Mouse (Mus musculus): ENCODE data around the gene Stam2. TPM values are rescaled to one million over a fixed set of nuclear protein-coding genes. Genes with fewer than 3 reads are reported as not detected.

The Stam2 gene
- polyA plus RNA-seq, 1 experiment from 2014 or later: 34.5 TPM

DNA sequence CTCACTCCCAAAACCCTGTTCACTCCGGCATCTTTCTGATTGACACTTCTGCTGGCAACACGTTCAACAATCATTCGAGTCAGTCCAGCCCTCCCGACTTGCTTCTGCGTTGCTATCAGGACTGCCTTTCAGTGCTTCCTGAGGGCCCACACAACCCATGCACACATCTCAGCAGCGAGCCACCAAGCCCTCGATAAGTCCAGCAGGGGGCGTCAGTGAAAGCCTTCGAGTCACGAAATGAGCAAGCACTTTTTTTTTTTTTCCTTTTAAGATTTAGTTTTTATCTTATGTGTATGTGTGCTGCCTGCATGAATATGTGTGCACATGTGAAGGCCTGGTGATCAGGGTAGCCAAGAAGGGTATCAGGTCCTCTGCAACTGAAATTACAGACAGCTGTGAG, 16.5 kb upstream of the Stam2 start:
- ATAC-seq (ENCODE audit: low read depth): 0 out of 2 replicates have a peak, but pooled peaks have one; percentile 36
- Histone ChIP-seq H3K4me2 (no peak overlapping the region), H3K9me3 (no peaks in the 10 kb centered on the region), H3K9ac (no peak overlapping the region), H3K4me1 (replicated peaks) (no peaks in the 10 kb centered on the region; the same call in 1 of the 2 replicates), H3K27me3 (no peaks in the 10 kb centered on the region), H3K4me3 (no peak overlapping the region), H3K36me3 (no peaks in the 10 kb centered on the region), H3K27ac (replicated peaks) (no peak overlapping the region)
- 38% methylated on average over 10 of the region's 10 CpGs for WGBS

- ATAC-seq (ENCODE audit: low read depth): no peak
- no peaks in the 10 kb centered on the region for H3K27me3 ChIP-seq
- H3K27ac ChIP-seq (replicated peaks): no peak overlapping the region
- H3K4me2 ChIP-seq: no peak overlapping the region
- 14% methylated on average over 3 of the region's 3 CpGs for WGBS
- H3K4me1 ChIP-seq (replicated peaks): no peaks in the 10 kb centered on the region; the same call in 1 of the 2 replicates
- H3K9ac ChIP-seq: no peak overlapping the region
- no peak overlapping the region for H3K4me3 ChIP-seq
- no peaks in the 10 kb centered on the region for H3K36me3 ChIP-seq
- no peaks in the 10 kb centered on the region for H3K9me3 ChIP-seq
Observed at GRCm38 (mm10) chr2:52756691-52757090, 14.6 kb upstream of the Stam2 start.

GRCm38 (mm10) chr2:52753573-52754317, 11.7 kb upstream of the Stam2 start:
- no peak for ATAC-seq (ENCODE audit: low read depth)
- H3K9me3 ChIP-seq: no peaks in the 10 kb centered on the region
- no peak overlapping the region for H3K9ac ChIP-seq
- H3K27me3 ChIP-seq: no peaks in the 10 kb centered on the region
- H3K27ac ChIP-seq (replicated peaks): no peak overlapping the region
- WGBS: 26% methylated on average over 3 of the region's 3 CpGs
- no peaks in the 10 kb centered on the region; the same call in 1 of the 2 replicates for H3K4me1 ChIP-seq (replicated peaks)
- H3K4me3 ChIP-seq: no peak overlapping the region
- no peak overlapping the region for H3K4me2 ChIP-seq
- H3K36me3 ChIP-seq: no peaks in the 10 kb centered on the region

- Histone ChIP-seq H3K9ac (no peak overlapping the region), H3K4me1 (replicated peaks) (peaks cover 18% of the 10 kb centered on the region), H3K4me2 (no peak overlapping the region), H3K4me3 (no peak overlapping the region), H3K27ac (replicated peaks) (no peak overlapping the region), H3K36me3 (0 out of 2 replicates have a peak, but pooled peaks cover 2% of the 10 kb centered on the region), H3K27me3 (no peaks in the 10 kb centered on the region), H3K9me3 (no peaks in the 10 kb centered on the region)
- no peak for ATAC-seq (ENCODE audit: low read depth)
Observed at GRCm38 (mm10) chr2:52744099-52744498, 2.0 kb upstream of the Stam2 start.

GRCm38 (mm10) chr2:52741681-52742255, 313 bp downstream of the Stam2 start:
- WGBS: under 1% methylated on average over 54 of the region's 54 CpGs
- H3K27ac ChIP-seq (replicated peaks): peak overlapping the region; percentile 93
- H3K9me3 ChIP-seq: no peaks in the 10 kb centered on the region
- H3K4me2 ChIP-seq: peak overlapping the region; percentile 58
- peak overlapping the region; percentile 79 for H3K9ac ChIP-seq
- ATAC-seq (ENCODE audit: low read depth): peak; percentile 92
- 0 out of 2 replicates have a peak, but pooled peaks cover 4% of the 10 kb centered on the region for H3K36me3 ChIP-seq
- H3K4me3 ChIP-seq: peak overlapping the region; percentile 78
- no peaks in the 10 kb centered on the region for H3K27me3 ChIP-seq
- H3K4me1 ChIP-seq (replicated peaks): peaks cover 18% of the 10 kb centered on the region

- no peaks in the 10 kb centered on the region for H3K9me3 ChIP-seq
- WGBS: 82% methylated on average over 4 of the region's 4 CpGs
- H3K4me1 ChIP-seq (replicated peaks): peaks cover 18% of the 10 kb centered on the region
- H3K4me2 ChIP-seq: peak overlapping the region; percentile 58; the same call in 1 of the 2 replicates
- H3K9ac ChIP-seq: no peak overlapping the region
- no peak overlapping the region for H3K4me3 ChIP-seq
- no peak overlapping the region for H3K27ac ChIP-seq (replicated peaks)
- H3K27me3 ChIP-seq: no peaks in the 10 kb centered on the region
- ATAC-seq (ENCODE audit: low read depth): no peak
- H3K36me3 ChIP-seq: 0 out of 2 replicates have a peak, but pooled peaks cover 6% of the 10 kb centered on the region
Observed at GRCm38 (mm10) chr2:52740596-52740995, 1.5 kb downstream of the Stam2 start.

DNA sequence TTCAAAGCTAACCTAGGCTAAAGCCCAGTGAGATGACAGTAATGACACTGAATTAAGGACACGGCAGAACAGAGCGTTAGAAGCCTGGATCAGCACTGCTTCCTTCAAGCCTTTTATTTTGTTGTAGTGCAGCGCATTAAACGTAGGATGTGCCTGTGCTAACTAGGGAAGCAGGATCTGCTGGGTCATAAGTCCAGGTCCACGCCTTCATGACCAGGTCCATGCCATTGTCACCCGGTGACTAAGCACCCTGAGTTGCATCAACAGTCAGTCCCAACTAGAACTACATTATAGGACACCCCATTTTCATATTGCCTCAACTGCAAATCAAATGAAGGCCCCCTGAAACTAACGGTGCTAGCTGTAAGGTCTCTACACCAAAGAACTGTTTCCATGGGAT, 7.6 kb downstream of the Stam2 start:
- WGBS: 97% methylated on average over 7 of the region's 7 CpGs
- H3K27ac ChIP-seq (replicated peaks): no peak overlapping the region
- no peaks in the 10 kb centered on the region for H3K27me3 ChIP-seq
- no peak for ATAC-seq (ENCODE audit: low read depth)
- 0 out of 2 replicates have a peak, but pooled peaks cover 12% of the 10 kb centered on the region for H3K36me3 ChIP-seq
- H3K9ac ChIP-seq: no peak overlapping the region
- no peak overlapping the region for H3K4me3 ChIP-seq
- H3K4me2 ChIP-seq: no peak overlapping the region
- peaks cover 6% of the 10 kb centered on the region; the same call in 1 of the 2 replicates for H3K9me3 ChIP-seq
- H3K4me1 ChIP-seq (replicated peaks): peaks cover 17% of the 10 kb centered on the region

DNA sequence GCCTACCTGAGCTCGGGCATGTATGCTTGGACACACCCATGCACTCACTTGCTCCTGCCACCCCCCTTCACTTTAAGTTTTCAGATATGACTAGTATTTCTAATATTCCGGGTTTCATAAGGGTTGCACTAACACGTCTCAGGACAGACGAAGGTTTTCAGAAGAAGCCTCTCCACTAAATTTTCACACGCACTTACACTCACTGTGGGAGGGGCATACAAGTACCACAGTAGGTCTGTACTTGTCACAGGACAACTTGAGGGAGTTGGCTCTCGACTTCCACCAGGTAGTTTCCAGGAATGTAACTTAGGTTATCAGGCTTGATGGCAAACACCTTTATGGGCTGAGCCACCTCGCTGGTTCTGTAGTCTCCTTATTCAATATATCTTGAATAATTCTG, 8.4 kb downstream of the Stam2 start:
- H3K4me2 ChIP-seq: no peak overlapping the region
- ATAC-seq (ENCODE audit: low read depth): no peak
- H3K9me3 ChIP-seq: peaks cover 6% of the 10 kb centered on the region; the same call in 1 of the 2 replicates
- H3K27ac ChIP-seq (replicated peaks): no peak overlapping the region
- H3K36me3 ChIP-seq: 0 out of 2 replicates have a peak, but pooled peaks cover 8% of the 10 kb centered on the region
- 95% methylated on average over 7 of the region's 7 CpGs for WGBS
- peaks cover 20% of the 10 kb centered on the region for H3K4me1 ChIP-seq (replicated peaks)
- H3K9ac ChIP-seq: no peak overlapping the region
- H3K27me3 ChIP-seq: no peaks in the 10 kb centered on the region
- no peak overlapping the region for H3K4me3 ChIP-seq

- no peak overlapping the region for H3K27ac ChIP-seq (replicated peaks)
- peaks cover 6% of the 10 kb centered on the region; the same call in 1 of the 2 replicates for H3K9me3 ChIP-seq
- peaks cover 20% of the 10 kb centered on the region for H3K4me1 ChIP-seq (replicated peaks)
- no peak overlapping the region for H3K4me2 ChIP-seq
- 0 out of 2 replicates have a peak, but pooled peaks cover 8% of the 10 kb centered on the region for H3K36me3 ChIP-seq
- H3K27me3 ChIP-seq: no peaks in the 10 kb centered on the region
- no peak overlapping the region for H3K4me3 ChIP-seq
- H3K9ac ChIP-seq: no peak overlapping the region
- WGBS: 91% methylated on average over 7 of the region's 7 CpGs
- no peak for ATAC-seq (ENCODE audit: low read depth)
Observed at GRCm38 (mm10) chr2:52732611-52733010, 9.5 kb downstream of the Stam2 start.

DNA sequence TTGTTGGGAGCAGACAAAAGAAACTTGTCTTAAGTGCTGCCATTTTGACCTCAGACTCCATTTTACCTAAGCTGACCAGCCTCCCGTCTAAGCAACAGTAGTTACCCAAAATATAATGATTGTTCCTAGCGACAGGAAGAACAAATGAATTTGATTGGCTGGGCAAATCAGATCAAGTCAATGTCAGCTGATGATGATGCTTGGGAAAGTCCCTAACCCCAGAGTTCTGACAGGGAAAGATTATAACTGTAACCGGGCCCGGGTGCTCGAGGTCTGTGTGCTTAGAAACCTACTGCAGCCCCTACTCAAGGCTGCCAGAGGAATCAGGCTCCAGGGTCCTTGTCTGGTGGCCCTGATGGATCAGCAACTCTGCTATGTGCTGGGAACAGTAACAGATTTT, 10.1 kb downstream of the Stam2 start:
- Histone ChIP-seq H3K36me3 (0 out of 2 replicates have a peak, but pooled peaks cover 8% of the 10 kb centered on the region), H3K4me2 (no peak overlapping the region), H3K4me1 (replicated peaks) (peaks cover 20% of the 10 kb centered on the region), H3K9ac (no peak overlapping the region), H3K27ac (replicated peaks) (no peak overlapping the region), H3K4me3 (no peak overlapping the region), H3K9me3 (peaks cover 6% of the 10 kb centered on the region; the same call in 1 of the 2 replicates), H3K27me3 (no peaks in the 10 kb centered on the region)
- ATAC-seq (ENCODE audit: low read depth): no peak
- 84% methylated on average over 5 of the region's 5 CpGs for WGBS

- H3K27me3 ChIP-seq: no peaks in the 10 kb centered on the region
- ATAC-seq (ENCODE audit: low read depth): no peak
Observed at GRCm38 (mm10) chr2:52730891-52731290, 11.2 kb downstream of the Stam2 start.

More at GRCm38 (mm10) chr2:52730891-52731290, 11.2 kb downstream of the Stam2 start:
- H3K9ac ChIP-seq: no peak overlapping the region
- peaks cover 6% of the 10 kb centered on the region; the same call in 1 of the 2 replicates for H3K9me3 ChIP-seq
- H3K4me2 ChIP-seq: no peak overlapping the region
- no peak overlapping the region for H3K4me3 ChIP-seq
- 87% methylated on average over 6 of the region's 6 CpGs for WGBS
- peaks cover 20% of the 10 kb centered on the region for H3K4me1 ChIP-seq (replicated peaks)
- no peak overlapping the region for H3K27ac ChIP-seq (replicated peaks)
- H3K36me3 ChIP-seq: 0 out of 2 replicates have a peak, but pooled peaks cover 8% of the 10 kb centered on the region

Data from neural tube, embryonic 13.5 days (tissue).